Mouse (Mus musculus): ENCODE results near the gene Gm10644. TPM values are rescaled to one million over a fixed set of nuclear protein-coding genes. Genes with fewer than 3 reads are reported as not detected.
"Not testable (repeated sequence)": the region's sequence is repeated elsewhere in the genome, so short reads cannot be mapped to it uniquely, and the experiment has no call there.

Gene Gm10644
- polyA plus RNA-seq, 1 experiment from 2014 or later, result 0.88 TPM

DNA sequence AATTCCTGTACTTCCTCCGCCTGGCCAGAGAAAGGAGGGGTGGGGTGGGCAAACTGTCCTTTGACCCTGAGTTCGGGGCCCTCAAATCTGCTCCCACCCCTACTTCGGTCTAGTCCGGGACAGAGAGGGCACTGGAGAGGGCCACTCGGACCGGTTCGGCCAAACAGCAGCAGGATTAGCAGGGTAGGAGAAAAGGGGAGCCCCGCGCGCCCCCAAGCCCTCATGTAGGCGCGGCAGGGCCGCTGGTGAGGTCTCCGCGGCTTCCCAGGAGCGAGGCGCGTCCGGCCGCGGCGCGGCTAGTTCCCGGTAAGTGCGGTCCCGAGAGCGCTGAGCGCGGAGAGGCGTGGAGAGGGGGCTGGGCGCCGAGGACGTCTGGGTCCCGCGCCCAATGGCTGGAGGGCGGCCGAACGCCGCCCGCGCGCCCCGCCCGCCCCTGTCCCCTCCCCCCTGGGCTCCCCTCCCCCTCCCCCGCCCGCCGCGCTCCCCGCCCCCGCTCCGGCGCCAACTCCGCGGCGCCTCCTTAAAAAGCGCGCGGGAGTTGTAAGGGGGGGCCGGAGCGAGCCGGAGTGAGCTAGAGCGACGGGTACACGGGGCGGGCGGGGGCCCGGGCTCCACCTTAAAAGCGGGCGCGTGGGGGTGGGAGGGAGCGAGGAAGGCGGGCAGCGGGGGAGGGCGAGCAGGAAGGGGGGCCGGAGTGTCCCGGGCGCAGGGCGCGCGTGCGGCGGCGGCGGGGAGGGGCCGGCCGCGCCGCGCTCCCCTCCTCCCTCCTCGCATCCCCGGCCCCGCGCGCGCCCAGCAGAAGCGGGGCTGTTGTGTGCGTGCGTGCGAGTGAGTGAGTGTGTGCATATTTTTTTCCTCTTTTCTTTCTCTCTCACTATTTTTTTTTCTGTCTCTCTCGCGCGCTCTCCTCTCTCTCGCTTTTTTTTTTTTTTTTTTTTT, 41.8 kb upstream of the Gm10644 start:
- Histone ChIP-seq H3K4me3 (replicated peaks) (peak overlapping the region; percentile 88), H3K27ac (peak overlapping the region; percentile 98), H3K36me3 (replicated peaks) (peaks cover 38% of the 10 kb centered on the region), H3K9me3 (no peaks in the 10 kb centered on the region), H3K27me3 (peaks cover 28% of the 10 kb centered on the region), H3K9ac (peak overlapping the region; percentile 89), H3K4me1 (peaks cover 36% of the 10 kb centered on the region), H3K4me2 (peak overlapping the region; percentile 80)
- peak; percentile 80 for ATAC-seq (ENCODE audit: low FRiP score)
- WGBS, result under 1% methylated on average over 56 of the region's 103 CpGs

DNA sequence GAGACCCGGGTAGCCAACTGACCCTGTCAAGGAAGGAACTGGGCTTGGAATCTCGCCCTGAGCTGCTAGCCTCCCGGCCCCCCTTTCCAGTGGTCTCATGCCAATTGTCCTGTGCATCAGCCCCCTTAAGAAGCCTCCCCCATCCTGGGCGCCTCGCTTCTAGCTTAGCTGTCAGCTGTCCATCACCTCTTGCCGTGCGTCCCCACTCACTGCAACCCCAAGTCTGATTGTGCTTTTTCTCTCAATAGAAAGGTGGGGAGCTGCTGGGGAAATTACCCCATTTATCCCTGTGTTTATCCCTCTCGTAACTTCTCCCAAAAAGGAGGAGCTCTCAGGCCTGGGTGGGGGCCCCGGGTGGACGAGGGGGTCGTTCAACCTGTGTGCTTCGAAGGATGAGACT, 41.0 kb upstream of the Gm10644 start:
- 10% methylated on average over 12 of the region's 12 CpGs for WGBS
- H3K4me1 ChIP-seq, result peaks cover 28% of the 10 kb centered on the region
- H3K27me3 ChIP-seq, result peaks cover 19% of the 10 kb centered on the region
- H3K36me3 ChIP-seq (replicated peaks), result peaks cover 42% of the 10 kb centered on the region
- peak overlapping the region; percentile 88 for H3K4me3 ChIP-seq (replicated peaks)
- peak overlapping the region; percentile 89; the same call in 1 of the 2 replicates for H3K9ac ChIP-seq
- ATAC-seq (ENCODE audit: low FRiP score), result peak; percentile 17; the same call in 1 of the 2 replicates
- H3K4me2 ChIP-seq, result peak overlapping the region; percentile 80
- H3K9me3 ChIP-seq, result no peaks in the 10 kb centered on the region
- H3K27ac ChIP-seq, result peak overlapping the region; percentile 98; the same call in 1 of the 2 replicates

DNA sequence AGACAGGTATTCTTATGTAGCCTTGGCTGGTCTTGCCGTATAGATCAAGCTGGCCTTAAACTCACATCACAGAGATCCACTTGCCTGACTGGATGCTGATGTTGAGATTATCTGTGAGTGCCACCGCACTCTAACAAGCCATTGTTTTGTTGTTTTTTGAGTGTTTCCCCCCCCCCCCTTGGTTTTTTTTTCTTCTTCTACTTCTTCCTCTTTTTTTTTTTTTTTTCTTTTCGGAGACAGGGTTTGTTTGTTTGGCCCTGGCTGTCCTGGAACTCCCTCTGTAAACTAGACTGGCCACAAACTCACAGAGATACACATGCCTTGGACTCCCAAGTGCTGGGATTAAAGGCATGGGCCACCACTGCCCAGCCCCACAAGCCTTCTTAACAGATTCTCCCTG, 39.0 kb upstream of the Gm10644 start:
- Histone ChIP-seq H3K27me3 (no peaks in the 10 kb centered on the region), H3K9ac (no peak overlapping the region), H3K36me3 (replicated peaks) (peaks cover 47% of the 10 kb centered on the region), H3K4me1 (peaks cover 18% of the 10 kb centered on the region), H3K27ac (no peak overlapping the region), H3K9me3 (no peaks in the 10 kb centered on the region), H3K4me2 (no peak overlapping the region), H3K4me3 (replicated peaks) (no peak overlapping the region)
- 94% methylated on average over 3 of the region's 3 CpGs for WGBS
- no peak for ATAC-seq (ENCODE audit: low FRiP score)

- Histone ChIP-seq H3K27ac (no peak overlapping the region), H3K9me3 (no peaks in the 10 kb centered on the region), H3K4me1 (peaks cover 10% of the 10 kb centered on the region), H3K36me3 (replicated peaks) (peaks cover 62% of the 10 kb centered on the region), H3K4me3 (replicated peaks) (no peak overlapping the region), H3K4me2 (no peak overlapping the region), H3K27me3 (no peaks in the 10 kb centered on the region), H3K9ac (no peak overlapping the region)
- ATAC-seq (ENCODE audit: low FRiP score), result no peak
- WGBS, result 89% methylated on average over 2 of the region's 2 CpGs
Observed at GRCm38 (mm10) chr8:83992488-83992887, 37.5 kb upstream of the Gm10644 start.

DNA sequence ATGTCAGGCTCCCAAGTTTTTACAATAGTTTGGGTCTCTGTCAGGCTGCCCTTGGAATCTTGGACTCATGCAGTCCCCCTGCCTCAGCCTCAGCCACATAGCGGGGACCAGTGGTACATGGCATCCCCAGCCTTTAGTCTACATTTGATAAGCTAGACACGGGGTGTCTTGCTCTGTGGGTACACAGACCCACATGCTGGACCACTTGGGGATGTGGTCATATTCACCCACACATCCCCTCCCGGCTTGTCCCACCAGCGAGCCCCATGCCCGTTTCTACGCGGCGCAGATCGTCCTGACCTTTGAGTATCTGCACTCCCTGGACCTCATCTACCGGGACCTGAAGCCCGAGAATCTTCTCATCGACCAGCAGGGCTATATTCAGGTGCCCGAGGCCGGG, 35.2 kb upstream of the Gm10644 start:
- no peak overlapping the region for H3K27ac ChIP-seq
- ATAC-seq (ENCODE audit: low FRiP score), result no peak
- H3K36me3 ChIP-seq (replicated peaks), result peaks cover 82% of the 10 kb centered on the region
- H3K27me3 ChIP-seq, result no peaks in the 10 kb centered on the region
- WGBS, result 95% methylated on average over 14 of the region's 14 CpGs
- H3K4me3 ChIP-seq (replicated peaks), result no peak overlapping the region
- H3K4me1 ChIP-seq, result no peaks in the 10 kb centered on the region
- no peak overlapping the region for H3K9ac ChIP-seq
- H3K4me2 ChIP-seq, result no peak overlapping the region
- H3K9me3 ChIP-seq, result no peaks in the 10 kb centered on the region

- Histone ChIP-seq H3K4me3 (replicated peaks) (no peak overlapping the region), H3K9me3 (no peaks in the 10 kb centered on the region), H3K4me2 (no peak overlapping the region), H3K27me3 (no peaks in the 10 kb centered on the region), H3K4me1 (no peaks in the 10 kb centered on the region), H3K27ac (no peak overlapping the region), H3K36me3 (replicated peaks) (peaks cover 85% of the 10 kb centered on the region), H3K9ac (no peak overlapping the region)
- no peak for ATAC-seq (ENCODE audit: low FRiP score)
- 92% methylated on average over 7 of the region's 7 CpGs for WGBS
Observed at GRCm38 (mm10) chr8:83989243-83989642, 34.2 kb upstream of the Gm10644 start.

- 97% methylated on average over 2 of the region's 2 CpGs for WGBS
- H3K9me3 ChIP-seq, result not testable (repeated sequence)
Observed at GRCm38 (mm10) chr8:83983222-83983621, 28.2 kb upstream of the Gm10644 start.

DNA sequence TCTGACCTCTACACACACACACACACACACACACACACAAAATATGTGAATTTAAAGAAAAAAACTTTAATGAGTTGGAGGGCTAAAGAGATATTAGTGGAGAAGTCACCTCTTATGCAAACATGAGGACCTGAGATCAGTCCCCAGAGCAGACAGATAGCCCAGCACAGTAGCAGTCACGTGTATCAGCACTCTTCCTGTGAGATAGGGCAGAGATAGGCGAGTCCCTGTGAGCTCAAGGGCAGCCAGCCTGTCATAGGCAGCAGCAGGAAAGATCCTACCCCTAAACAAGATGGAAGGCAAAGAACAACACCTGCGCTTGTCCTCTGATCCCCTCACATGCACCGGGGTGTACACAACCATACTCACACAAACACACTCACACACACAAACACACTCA, 27.4 kb upstream of the Gm10644 start:
- H3K9me3 ChIP-seq, result no peaks in the 10 kb centered on the region
- H3K4me1 ChIP-seq, result peaks cover 11% of the 10 kb centered on the region
- H3K27me3 ChIP-seq, result no peaks in the 10 kb centered on the region
- 89% methylated on average over 4 of the region's 4 CpGs for WGBS
- no peak overlapping the region for H3K4me2 ChIP-seq
- ATAC-seq (ENCODE audit: low FRiP score), result no peak
- H3K36me3 ChIP-seq (replicated peaks), result peaks cover 69% of the 10 kb centered on the region
- no peak overlapping the region for H3K4me3 ChIP-seq (replicated peaks)
- no peak overlapping the region for H3K27ac ChIP-seq
- H3K9ac ChIP-seq, result no peak overlapping the region

More at GRCm38 (mm10) chr8:83983222-83983621, 28.2 kb upstream of the Gm10644 start:
- not testable (repeated sequence) for H3K4me2 ChIP-seq; H3K27me3 ChIP-seq; H3K4me1 ChIP-seq; H3K9ac ChIP-seq; H3K4me3 ChIP-seq (replicated peaks); ATAC-seq (ENCODE audit: low FRiP score); H3K27ac ChIP-seq
- peaks cover 76% of the 10 kb centered on the region for H3K36me3 ChIP-seq (replicated peaks)

DNA sequence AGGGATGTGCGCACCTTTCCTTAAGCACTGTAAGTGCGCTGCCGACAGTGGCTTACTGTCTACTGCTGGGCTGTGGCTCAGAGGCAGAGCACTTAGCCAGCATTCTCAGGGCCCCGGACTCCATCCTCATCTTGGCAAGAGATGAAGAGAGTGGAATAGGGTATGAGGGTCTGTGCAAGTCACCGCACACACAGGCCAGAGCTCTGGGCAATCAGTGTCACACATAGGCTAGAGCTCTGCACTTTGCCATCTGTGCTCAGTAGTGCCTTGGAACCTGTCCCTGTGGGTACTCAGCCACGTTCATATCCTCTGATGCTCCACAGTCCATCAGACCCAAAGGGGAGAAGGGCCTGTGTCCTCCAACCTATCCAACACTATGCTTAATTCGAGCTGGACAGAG, 26.5 kb upstream of the Gm10644 start:
- Histone ChIP-seq H3K9ac (no peak overlapping the region), H3K4me1 (peaks cover 19% of the 10 kb centered on the region), H3K4me3 (replicated peaks) (no peak overlapping the region), H3K9me3 (no peaks in the 10 kb centered on the region), H3K27me3 (no peaks in the 10 kb centered on the region), H3K4me2 (no peak overlapping the region), H3K36me3 (replicated peaks) (peaks cover 60% of the 10 kb centered on the region), H3K27ac (no peak overlapping the region)
- ATAC-seq (ENCODE audit: low FRiP score), result no peak
- 97% methylated on average over 7 of the region's 7 CpGs for WGBS

DNA sequence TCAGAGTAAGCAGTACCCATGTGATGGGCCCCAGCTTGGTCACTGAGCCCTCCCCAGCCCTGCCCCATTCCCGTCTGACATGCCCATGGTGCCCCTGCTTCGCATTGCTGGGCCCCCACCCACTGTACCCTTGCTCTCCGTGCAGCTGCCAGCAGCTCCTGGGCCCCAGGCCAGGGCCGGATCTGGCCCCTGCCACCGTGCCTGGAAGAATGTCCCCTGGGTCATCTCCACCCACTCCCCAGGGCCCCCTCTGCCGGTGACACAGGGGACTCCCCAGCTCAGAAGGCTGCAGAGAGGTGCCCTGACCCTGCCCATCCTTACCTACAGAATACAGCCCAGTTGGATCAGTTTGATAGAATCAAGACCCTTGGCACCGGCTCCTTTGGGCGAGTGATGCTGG, 25.8 kb upstream of the Gm10644 start:
- 86% methylated on average over 8 of the region's 8 CpGs for WGBS
- peaks cover 53% of the 10 kb centered on the region for H3K36me3 ChIP-seq (replicated peaks)
- no peaks in the 10 kb centered on the region for H3K9me3 ChIP-seq
- peaks cover 19% of the 10 kb centered on the region for H3K4me1 ChIP-seq
- no peak overlapping the region for H3K4me2 ChIP-seq
- no peak overlapping the region for H3K9ac ChIP-seq
- no peak overlapping the region for H3K4me3 ChIP-seq (replicated peaks)
- no peak overlapping the region for H3K27ac ChIP-seq
- H3K27me3 ChIP-seq, result no peaks in the 10 kb centered on the region
- ATAC-seq (ENCODE audit: low FRiP score), result no peak

DNA sequence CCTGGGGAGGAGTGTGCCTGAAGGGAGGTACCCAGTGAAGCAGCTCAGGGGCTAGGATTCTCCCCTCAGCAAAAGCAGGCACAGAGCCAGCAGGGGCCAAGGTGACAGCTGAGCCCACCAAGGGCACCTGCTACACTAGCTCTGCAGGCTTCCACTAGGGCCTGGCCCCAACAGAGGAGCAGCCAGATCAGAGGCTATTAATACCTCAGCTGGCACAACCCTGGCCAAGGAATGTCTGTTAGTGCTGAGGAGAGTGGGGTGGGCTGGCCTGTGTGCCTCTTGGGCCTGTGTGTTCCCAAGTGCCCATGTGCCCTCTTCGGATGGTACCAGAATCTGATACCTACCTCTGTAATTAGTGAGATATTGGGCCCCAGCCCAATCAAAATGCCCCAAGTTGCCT, 25.2 kb upstream of the Gm10644 start:
- H3K36me3 ChIP-seq (replicated peaks), result peaks cover 50% of the 10 kb centered on the region
- H3K27ac ChIP-seq, result no peak overlapping the region
- no peak overlapping the region for H3K4me3 ChIP-seq (replicated peaks)
- no peaks in the 10 kb centered on the region for H3K27me3 ChIP-seq
- H3K9me3 ChIP-seq, result no peaks in the 10 kb centered on the region
- H3K4me1 ChIP-seq, result peaks cover 19% of the 10 kb centered on the region
- 87% methylated on average over 1 of the region's 1 CpGs for WGBS
- H3K4me2 ChIP-seq, result no peak overlapping the region
- no peak overlapping the region for H3K9ac ChIP-seq
- no peak for ATAC-seq (ENCODE audit: low FRiP score)

GRCm38 (mm10) chr8:83978200-83978599, 23.2 kb upstream of the Gm10644 start:
- Histone ChIP-seq H3K9ac (0 out of 2 replicates have a peak overlapping the region, but pooled peaks have one; percentile 33), H3K4me2 (no peak overlapping the region), H3K4me3 (replicated peaks) (no peak overlapping the region), H3K27me3 (no peaks in the 10 kb centered on the region), H3K4me1 (peaks cover 35% of the 10 kb centered on the region), H3K9me3 (no peaks in the 10 kb centered on the region), H3K27ac (peak overlapping the region; percentile 32; the same call in 1 of the 2 replicates), H3K36me3 (replicated peaks) (peaks cover 32% of the 10 kb centered on the region)
- ATAC-seq (ENCODE audit: low FRiP score), result no peak
- 78% methylated on average over 9 of the region's 9 CpGs for WGBS

GRCm38 (mm10) chr8:83977646-83978045, 22.6 kb upstream of the Gm10644 start:
- no peak for ATAC-seq (ENCODE audit: low FRiP score)
- no peak overlapping the region for H3K4me2 ChIP-seq
- no peak overlapping the region for H3K4me3 ChIP-seq (replicated peaks)
- H3K27ac ChIP-seq, result no peak overlapping the region
- H3K27me3 ChIP-seq, result no peaks in the 10 kb centered on the region
- WGBS, result 64% methylated on average over 6 of the region's 6 CpGs
- no peak overlapping the region; the same call in 1 of the 2 replicates for H3K9ac ChIP-seq
- peaks cover 36% of the 10 kb centered on the region for H3K4me1 ChIP-seq
- H3K36me3 ChIP-seq (replicated peaks), result peaks cover 26% of the 10 kb centered on the region
- H3K9me3 ChIP-seq, result no peaks in the 10 kb centered on the region
